Mouse (Mus musculus): ENCODE data around the gene Wdr66. TPM values are rescaled to one million over a fixed set of nuclear protein-coding genes. Genes with fewer than 3 reads are reported as not detected.

Gene Wdr66
- polyA plus RNA-seq, 1 experiment from 2014 or later: 1.4 TPM

GRCm38 (mm10) chr5:123317992-123318391 is 66.1 kb downstream of the Wdr66 start:
- Histone ChIP-seq H3K36me3 (ENCODE audit: control insufficient read depth, insufficient read depth, low read length) (no peaks in the 10 kb centered on the region), H3K4me3 (ENCODE audit: low read depth, low read length) (no peak overlapping the region), H3K9ac (replicated peaks; ENCODE audit: low read depth, low read length) (0 out of 2 replicates have a peak overlapping the region, but pooled peaks have one; percentile 7), H3K9me3 (ENCODE audit: control insufficient read depth, low read length) (no peaks in the 10 kb centered on the region), H3K4me1 (ENCODE audit: control insufficient read depth, insufficient read depth, low read length) (0 out of 2 replicates have a peak, but pooled peaks cover 8% of the 10 kb centered on the region), H3K27me3 (ENCODE audit: control insufficient read depth, insufficient read depth, low read length) (no peaks in the 10 kb centered on the region), H3K4me2 (ENCODE audit: low read depth, low read length) (0 out of 2 replicates have a peak overlapping the region, but pooled peaks have one; percentile 16), H3K27ac (ENCODE audit: low read depth, low read length) (no peak overlapping the region)
- ATAC-seq (ENCODE audit: low read depth): no peak
- 16% methylated on average over 6 of the region's 6 CpGs for WGBS

GRCm38 (mm10) chr5:123320136-123320535 is 68.2 kb downstream of the Wdr66 start:
- H3K4me1 ChIP-seq (ENCODE audit: control insufficient read depth, insufficient read depth, low read length): peaks cover 13% of the 10 kb centered on the region; the same call in 1 of the 2 replicates

GRCm38 (mm10) chr5:123324242-123324641 is 72.3 kb downstream of the Wdr66 start:
- Histone ChIP-seq H3K9me3 (ENCODE audit: control insufficient read depth, low read length) (no peaks in the 10 kb centered on the region), H3K9ac (replicated peaks; ENCODE audit: low read depth, low read length) (peak overlapping the region; percentile 28; the same call in 1 of the 2 replicates), H3K4me2 (ENCODE audit: low read depth, low read length) (peak overlapping the region; percentile 23), H3K36me3 (ENCODE audit: control insufficient read depth, insufficient read depth, low read length) (no peaks in the 10 kb centered on the region), H3K4me1 (ENCODE audit: control insufficient read depth, insufficient read depth, low read length) (peaks cover 5% of the 10 kb centered on the region; the same call in 1 of the 2 replicates), H3K27ac (ENCODE audit: low read depth, low read length) (no peak overlapping the region), H3K27me3 (ENCODE audit: control insufficient read depth, insufficient read depth, low read length) (no peaks in the 10 kb centered on the region), H3K4me3 (ENCODE audit: low read depth, low read length) (no peak overlapping the region)
- no peak for ATAC-seq (ENCODE audit: low read depth)
- WGBS: 12% methylated on average over 15 of the region's 15 CpGs

More at GRCm38 (mm10) chr5:123320136-123320535, 68.2 kb downstream of the Wdr66 start:
- Histone ChIP-seq H3K4me3 (ENCODE audit: low read depth, low read length) (no peak overlapping the region), H3K27me3 (ENCODE audit: control insufficient read depth, insufficient read depth, low read length) (no peaks in the 10 kb centered on the region), H3K27ac (ENCODE audit: low read depth, low read length) (no peak overlapping the region), H3K9me3 (ENCODE audit: control insufficient read depth, low read length) (no peaks in the 10 kb centered on the region), H3K36me3 (ENCODE audit: control insufficient read depth, insufficient read depth, low read length) (no peaks in the 10 kb centered on the region), H3K4me2 (ENCODE audit: low read depth, low read length) (no peak overlapping the region), H3K9ac (replicated peaks; ENCODE audit: low read depth, low read length) (no peak overlapping the region)
- ATAC-seq (ENCODE audit: low read depth): no peak
- 100% methylated on average over 3 of the region's 3 CpGs for WGBS

- ATAC-seq (ENCODE audit: low read depth): no peak
- no peak overlapping the region for H3K4me2 ChIP-seq (ENCODE audit: low read depth, low read length)
- H3K9ac ChIP-seq (replicated peaks; ENCODE audit: low read depth, low read length): no peak overlapping the region
- H3K4me3 ChIP-seq (ENCODE audit: low read depth, low read length): no peak overlapping the region
- H3K36me3 ChIP-seq (ENCODE audit: control insufficient read depth, insufficient read depth, low read length): no peaks in the 10 kb centered on the region
- no peak overlapping the region for H3K27ac ChIP-seq (ENCODE audit: low read depth, low read length)
- no peaks in the 10 kb centered on the region for H3K9me3 ChIP-seq (ENCODE audit: control insufficient read depth, low read length)
- no peaks in the 10 kb centered on the region for H3K27me3 ChIP-seq (ENCODE audit: control insufficient read depth, insufficient read depth, low read length)
- peaks cover 5% of the 10 kb centered on the region; the same call in 1 of the 2 replicates for H3K4me1 ChIP-seq (ENCODE audit: control insufficient read depth, insufficient read depth, low read length)
- 70% methylated on average over 15 of the region's 15 CpGs for WGBS
Observed at GRCm38 (mm10) chr5:123326006-123326750, 74.3 kb downstream of the Wdr66 start.

- Histone ChIP-seq H3K9me3 (ENCODE audit: control insufficient read depth, low read length) (no peaks in the 10 kb centered on the region), H3K9ac (replicated peaks; ENCODE audit: low read depth, low read length) (no peak overlapping the region), H3K4me3 (ENCODE audit: low read depth, low read length) (no peak overlapping the region), H3K4me2 (ENCODE audit: low read depth, low read length) (no peak overlapping the region), H3K27ac (ENCODE audit: low read depth, low read length) (no peak overlapping the region), H3K27me3 (ENCODE audit: control insufficient read depth, insufficient read depth, low read length) (no peaks in the 10 kb centered on the region), H3K4me1 (ENCODE audit: control insufficient read depth, insufficient read depth, low read length) (peaks cover 5% of the 10 kb centered on the region; the same call in 1 of the 2 replicates), H3K36me3 (ENCODE audit: control insufficient read depth, insufficient read depth, low read length) (no peaks in the 10 kb centered on the region)
- ATAC-seq (ENCODE audit: low read depth): no peak
- 85% methylated on average over 9 of the region's 9 CpGs for WGBS
Observed at GRCm38 (mm10) chr5:123326751-123327148, 74.8 kb downstream of the Wdr66 start.

GRCm38 (mm10) chr5:123327686-123328085 is 75.8 kb downstream of the Wdr66 start:
- H3K9ac ChIP-seq (replicated peaks; ENCODE audit: low read depth, low read length): no peak overlapping the region
- H3K4me2 ChIP-seq (ENCODE audit: low read depth, low read length): no peak overlapping the region

GRCm38 (mm10) chr5:123333566-123333965 is 81.7 kb downstream of the Wdr66 start:
- H3K27ac ChIP-seq (ENCODE audit: low read depth, low read length): no peak overlapping the region
- ATAC-seq (ENCODE audit: low read depth): no peak
- 85% methylated on average over 6 of the region's 6 CpGs for WGBS

More at GRCm38 (mm10) chr5:123327686-123328085, 75.8 kb downstream of the Wdr66 start:
- H3K9me3 ChIP-seq (ENCODE audit: control insufficient read depth, low read length): no peaks in the 10 kb centered on the region
- ATAC-seq (ENCODE audit: low read depth): no peak
- no peaks in the 10 kb centered on the region for H3K27me3 ChIP-seq (ENCODE audit: control insufficient read depth, insufficient read depth, low read length)
- no peak overlapping the region for H3K4me3 ChIP-seq (ENCODE audit: low read depth, low read length)
- no peak overlapping the region for H3K27ac ChIP-seq (ENCODE audit: low read depth, low read length)
- WGBS: 88% methylated on average over 8 of the region's 8 CpGs
- H3K36me3 ChIP-seq (ENCODE audit: control insufficient read depth, insufficient read depth, low read length): no peaks in the 10 kb centered on the region
- H3K4me1 ChIP-seq (ENCODE audit: control insufficient read depth, insufficient read depth, low read length): peaks cover 5% of the 10 kb centered on the region; the same call in 1 of the 2 replicates

GRCm38 (mm10) chr5:123336205-123336961 is 84.5 kb downstream of the Wdr66 start:
- H3K36me3 ChIP-seq (ENCODE audit: control insufficient read depth, insufficient read depth, low read length): no peaks in the 10 kb centered on the region
- no peak overlapping the region for H3K27ac ChIP-seq (ENCODE audit: low read depth, low read length)
- no peak for ATAC-seq (ENCODE audit: low read depth)
- H3K9me3 ChIP-seq (ENCODE audit: control insufficient read depth, low read length): no peaks in the 10 kb centered on the region
- 36% methylated on average over 4 of the region's 4 CpGs for WGBS
- no peak overlapping the region for H3K4me2 ChIP-seq (ENCODE audit: low read depth, low read length)
- H3K4me3 ChIP-seq (ENCODE audit: low read depth, low read length): no peak overlapping the region
- H3K9ac ChIP-seq (replicated peaks; ENCODE audit: low read depth, low read length): no peak overlapping the region
- no peaks in the 10 kb centered on the region for H3K27me3 ChIP-seq (ENCODE audit: control insufficient read depth, insufficient read depth, low read length)
- H3K4me1 ChIP-seq (ENCODE audit: control insufficient read depth, insufficient read depth, low read length): no peaks in the 10 kb centered on the region

More at GRCm38 (mm10) chr5:123333566-123333965, 81.7 kb downstream of the Wdr66 start:
- no peak overlapping the region for H3K4me2 ChIP-seq (ENCODE audit: low read depth, low read length)
- H3K9me3 ChIP-seq (ENCODE audit: control insufficient read depth, low read length): no peaks in the 10 kb centered on the region
- H3K4me3 ChIP-seq (ENCODE audit: low read depth, low read length): no peak overlapping the region
- H3K4me1 ChIP-seq (ENCODE audit: control insufficient read depth, insufficient read depth, low read length): no peaks in the 10 kb centered on the region
- no peaks in the 10 kb centered on the region for H3K36me3 ChIP-seq (ENCODE audit: control insufficient read depth, insufficient read depth, low read length)
- H3K27me3 ChIP-seq (ENCODE audit: control insufficient read depth, insufficient read depth, low read length): no peaks in the 10 kb centered on the region
- H3K9ac ChIP-seq (replicated peaks; ENCODE audit: low read depth, low read length): no peak overlapping the region

- 73% methylated on average over 3 of the region's 3 CpGs for WGBS
- no peaks in the 10 kb centered on the region for H3K9me3 ChIP-seq (ENCODE audit: control insufficient read depth, low read length)
Observed at GRCm38 (mm10) chr5:123338463-123338862, 86.6 kb downstream of the Wdr66 start.

More at GRCm38 (mm10) chr5:123338463-123338862, 86.6 kb downstream of the Wdr66 start:
- Histone ChIP-seq H3K4me3 (ENCODE audit: low read depth, low read length) (no peak overlapping the region), H3K9ac (replicated peaks; ENCODE audit: low read depth, low read length) (no peak overlapping the region), H3K4me1 (ENCODE audit: control insufficient read depth, insufficient read depth, low read length) (peaks cover 3% of the 10 kb centered on the region; the same call in 1 of the 2 replicates), H3K27ac (ENCODE audit: low read depth, low read length) (no peak overlapping the region), H3K27me3 (ENCODE audit: control insufficient read depth, insufficient read depth, low read length) (no peaks in the 10 kb centered on the region), H3K4me2 (ENCODE audit: low read depth, low read length) (no peak overlapping the region), H3K36me3 (ENCODE audit: control insufficient read depth, insufficient read depth, low read length) (no peaks in the 10 kb centered on the region)
- ATAC-seq (ENCODE audit: low read depth): no peak
